Mouse (Mus musculus) layer of hippocampus, adult 8-10 months (tissue): ENCODE results near the gene Mllt6. TPM values are rescaled to one million over a fixed set of nuclear protein-coding genes. Genes with fewer than 3 reads are reported as not detected.
"Not testable (repeated sequence)": the region's sequence is repeated elsewhere in the genome, so short reads cannot be mapped to it uniquely, and the experiment has no call there.

Experiments used
- DNase-seq, 2 experiments: peaks; one replicate each; pipeline ENCODE4 v3.0.0; 2022; ENCODE audit warnings: low spot score in 2 of 2
- total RNA-seq, 4 experiments: library from RNA; stranded (reverse); gene quantifications; 2 replicates each; pipeline ENCODE4 v1.2.4; 2022

The Mllt6 gene
- total RNA-seq, 4 experiments from 2014 or later: 110 to 149 (median 126) TPM

DNA sequence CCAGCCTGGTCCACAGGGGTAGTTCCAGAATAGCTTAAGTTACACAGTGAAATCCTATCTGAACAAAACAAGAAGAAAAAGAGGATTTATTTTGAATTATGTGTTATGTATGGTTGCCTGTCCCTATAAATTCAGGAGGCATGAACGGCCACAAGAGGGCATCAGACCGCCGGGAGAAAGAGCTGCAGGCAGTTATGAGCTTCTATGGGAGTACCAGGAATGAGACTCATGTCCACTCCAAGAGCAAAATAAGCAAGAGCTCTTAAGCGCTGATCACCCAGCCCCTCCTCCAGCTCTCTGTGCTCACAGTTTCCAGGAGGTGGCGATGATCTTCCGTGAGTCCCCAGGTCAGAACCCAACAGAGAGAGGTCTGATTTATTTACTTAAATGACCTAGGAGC lies 18.4 kb upstream of the Mllt6 start:
- DNase-seq: peak in 1 of 2 experiments; percentile 59

DNA sequence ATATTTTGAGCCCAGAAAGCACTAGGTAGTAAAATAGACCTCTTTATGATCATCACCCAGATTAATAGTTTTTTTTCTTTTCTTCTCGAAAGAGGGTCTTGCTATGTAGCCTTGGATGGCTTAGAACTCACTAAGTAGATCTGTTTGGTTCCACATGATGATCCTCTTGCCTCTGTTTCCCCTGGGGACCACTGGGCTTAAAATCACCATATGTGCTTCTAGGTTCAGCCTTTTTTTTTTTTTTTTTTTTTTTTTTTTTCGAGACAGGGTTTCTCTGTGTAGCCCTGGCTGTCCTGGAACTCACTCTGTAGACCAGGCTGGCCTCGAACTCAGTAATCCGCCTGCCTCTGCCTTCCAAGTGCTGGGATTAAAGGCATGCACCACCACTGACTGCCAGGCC lies 14.7 kb upstream of the Mllt6 start:
- DNase-seq: not testable (repeated sequence)

DNA sequence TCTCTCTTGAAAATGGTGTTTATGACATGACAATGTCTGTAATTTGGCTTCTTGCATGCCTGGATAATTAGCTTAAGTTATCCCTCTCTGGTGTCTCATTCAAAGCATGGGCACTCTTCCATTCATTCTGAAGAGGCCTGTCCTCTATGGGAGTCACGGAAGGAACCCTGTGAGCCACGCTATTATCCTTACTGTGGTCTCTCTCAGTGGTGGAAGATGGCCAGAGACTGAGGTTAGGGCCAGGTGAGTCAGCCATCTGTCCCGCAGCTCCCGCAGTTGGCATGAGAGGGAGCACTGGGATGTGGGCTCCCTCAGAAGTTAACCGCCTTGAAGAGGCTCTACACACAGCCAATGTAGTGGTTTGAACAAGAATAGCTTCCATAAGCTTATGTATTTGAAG lies 12.9 kb upstream of the Mllt6 start:
- no peak for DNase-seq

DNA sequence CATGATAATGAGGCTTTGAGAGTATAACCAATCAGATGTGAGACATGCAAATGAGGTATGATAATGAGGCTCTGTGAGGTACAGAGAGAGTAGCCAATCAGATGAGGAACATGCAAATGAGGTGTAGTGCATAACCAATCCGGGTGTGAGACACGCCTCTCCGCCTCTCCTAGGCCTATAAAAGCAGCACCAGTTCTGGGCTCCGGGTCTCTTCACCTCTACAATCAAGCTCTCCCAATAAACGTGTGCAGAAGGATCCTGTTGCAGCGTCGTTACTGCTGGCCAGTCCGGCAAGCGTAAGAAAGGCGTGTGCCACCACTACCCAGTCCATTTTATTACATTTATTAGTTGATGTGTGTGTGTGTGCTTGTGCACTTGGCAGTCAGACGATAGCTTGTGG lies 9.8 kb upstream of the Mllt6 start:
- not testable (repeated sequence) for DNase-seq

DNA sequence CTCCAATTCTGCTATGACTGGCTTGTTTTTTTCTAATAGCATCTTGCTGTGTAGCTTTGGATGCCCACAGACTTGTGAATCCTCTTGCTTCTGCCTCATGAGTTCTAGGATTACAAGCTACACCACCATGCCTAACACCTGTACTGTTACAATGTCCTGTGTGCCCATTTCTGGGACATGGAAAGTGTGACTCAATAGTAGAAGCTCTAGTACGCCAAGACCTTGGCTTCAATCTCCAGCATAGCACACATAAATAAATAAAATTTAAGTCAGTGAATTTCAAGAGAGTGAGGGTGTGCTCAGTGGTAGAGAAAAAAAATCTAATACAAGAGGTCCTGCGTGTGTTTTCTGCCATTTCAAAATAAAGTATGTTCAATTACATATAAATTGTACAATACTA lies 9.0 kb upstream of the Mllt6 start:
- DNase-seq: no peak

DNA sequence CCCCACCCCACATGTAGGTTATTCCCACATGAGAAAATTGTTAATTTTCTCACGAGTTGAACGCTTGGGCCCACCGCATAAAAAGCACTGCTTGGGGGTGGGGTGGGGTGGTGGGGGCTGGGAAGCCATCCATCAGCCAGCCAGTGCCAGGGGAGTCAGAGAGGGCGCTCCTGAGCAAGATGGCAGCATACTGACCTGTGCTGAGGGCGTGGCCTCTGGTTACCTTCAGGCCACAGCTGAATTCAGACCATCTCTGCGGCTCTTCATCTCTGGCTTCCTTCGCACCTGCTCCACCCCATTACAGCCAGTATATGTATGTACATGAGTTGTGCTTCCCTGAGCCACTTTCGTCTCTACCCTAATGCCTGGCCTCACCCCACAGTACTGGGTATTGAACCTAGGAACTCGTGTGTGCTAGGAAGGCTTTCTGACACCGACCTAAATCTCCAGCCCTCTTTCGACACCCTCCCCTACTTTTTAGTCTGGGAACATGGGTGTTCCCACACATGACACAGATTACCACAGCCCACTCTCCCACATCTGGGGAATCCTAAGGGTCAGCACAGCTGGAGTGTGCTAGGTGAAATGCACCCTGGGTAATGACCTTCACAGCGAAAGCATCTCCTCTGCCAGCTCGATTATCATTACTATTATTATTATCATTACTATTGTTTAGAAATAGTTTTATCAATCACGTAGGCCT lies 6.8 kb upstream of the Mllt6 start:
- DNase-seq: no peak

DNA sequence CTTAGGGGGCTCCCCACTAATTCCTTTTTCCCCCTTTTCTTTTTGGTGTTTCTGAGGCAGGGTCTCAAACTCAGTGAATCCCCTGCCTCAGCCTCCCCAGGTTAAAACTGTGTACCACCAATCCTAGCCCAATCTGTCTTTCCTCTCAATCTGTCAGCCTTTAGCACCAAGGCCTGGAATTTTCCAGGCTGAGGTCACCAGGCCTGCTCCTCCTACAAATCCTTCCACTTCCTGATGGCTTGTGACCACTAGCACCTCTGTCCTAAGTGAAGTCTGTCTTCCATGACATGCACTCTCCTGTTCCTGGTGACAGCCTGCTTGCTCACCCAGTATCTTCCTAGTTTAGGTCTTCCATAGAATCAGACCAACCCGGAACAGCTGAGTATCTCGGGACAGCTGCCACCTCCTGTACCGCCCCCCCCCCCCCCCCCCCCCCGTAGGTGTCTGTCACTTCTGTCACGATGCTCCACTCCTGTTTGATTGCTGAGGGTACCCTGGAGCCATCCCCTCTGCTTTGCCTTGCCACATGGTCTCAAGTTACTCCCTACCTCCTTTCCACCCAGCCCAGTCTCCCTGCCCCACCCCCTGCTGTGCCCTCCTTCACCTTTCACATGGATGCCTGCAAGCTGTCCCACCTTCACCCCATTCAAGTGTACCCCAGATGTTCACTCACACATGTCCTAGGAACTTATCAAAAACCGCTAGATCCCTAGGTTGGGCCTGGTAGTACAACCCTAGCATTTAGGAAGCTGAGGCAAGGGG lies 5.8 kb upstream of the Mllt6 start:
- no peak for DNase-seq

DNA sequence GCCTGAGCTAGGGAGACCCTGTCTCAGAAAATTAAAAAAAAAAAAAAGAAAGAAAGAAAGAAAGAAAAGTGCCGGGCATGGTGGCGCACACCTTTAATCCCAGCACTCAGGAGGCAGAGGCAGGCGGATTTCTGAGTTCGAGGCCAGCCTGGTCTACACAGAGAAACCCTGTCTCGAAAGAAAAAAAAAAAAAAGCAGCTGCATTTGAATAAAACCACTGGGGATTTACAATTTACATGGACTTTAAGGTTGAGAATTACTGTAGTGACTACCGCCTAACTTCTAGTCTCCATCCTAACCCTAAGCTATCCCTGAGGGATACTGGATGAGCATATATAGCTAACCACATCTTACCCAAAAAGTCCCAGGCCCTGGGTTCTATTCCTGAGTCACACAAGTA lies 5.2 kb upstream of the Mllt6 start:
- not testable (repeated sequence) for DNase-seq

DNA sequence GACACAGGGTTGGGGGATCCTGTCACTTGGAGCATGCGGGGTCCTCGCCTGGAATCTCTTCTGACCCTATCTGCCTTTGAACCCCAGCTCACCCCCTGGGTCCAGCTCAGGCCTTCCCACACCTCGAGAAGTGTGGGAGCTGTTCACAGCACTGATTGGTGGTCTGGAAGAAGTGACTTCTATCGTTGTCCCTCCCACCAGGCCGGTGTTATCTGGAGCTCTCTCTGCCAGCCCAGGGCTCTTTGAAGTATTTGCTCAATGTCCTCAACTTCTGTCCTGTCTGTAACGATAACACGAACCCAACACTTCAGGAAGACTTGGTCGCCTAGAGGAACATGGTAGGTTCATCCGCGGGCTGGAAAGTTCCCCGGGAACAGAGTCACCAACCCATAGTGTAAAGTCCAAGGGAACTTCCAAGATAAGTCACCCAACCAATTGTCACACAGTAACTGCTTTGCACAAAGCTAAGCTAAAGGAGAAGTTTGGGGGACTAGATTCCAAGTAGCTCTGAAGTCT lies 4.4 kb upstream of the Mllt6 start:
- no peak for DNase-seq

DNA sequence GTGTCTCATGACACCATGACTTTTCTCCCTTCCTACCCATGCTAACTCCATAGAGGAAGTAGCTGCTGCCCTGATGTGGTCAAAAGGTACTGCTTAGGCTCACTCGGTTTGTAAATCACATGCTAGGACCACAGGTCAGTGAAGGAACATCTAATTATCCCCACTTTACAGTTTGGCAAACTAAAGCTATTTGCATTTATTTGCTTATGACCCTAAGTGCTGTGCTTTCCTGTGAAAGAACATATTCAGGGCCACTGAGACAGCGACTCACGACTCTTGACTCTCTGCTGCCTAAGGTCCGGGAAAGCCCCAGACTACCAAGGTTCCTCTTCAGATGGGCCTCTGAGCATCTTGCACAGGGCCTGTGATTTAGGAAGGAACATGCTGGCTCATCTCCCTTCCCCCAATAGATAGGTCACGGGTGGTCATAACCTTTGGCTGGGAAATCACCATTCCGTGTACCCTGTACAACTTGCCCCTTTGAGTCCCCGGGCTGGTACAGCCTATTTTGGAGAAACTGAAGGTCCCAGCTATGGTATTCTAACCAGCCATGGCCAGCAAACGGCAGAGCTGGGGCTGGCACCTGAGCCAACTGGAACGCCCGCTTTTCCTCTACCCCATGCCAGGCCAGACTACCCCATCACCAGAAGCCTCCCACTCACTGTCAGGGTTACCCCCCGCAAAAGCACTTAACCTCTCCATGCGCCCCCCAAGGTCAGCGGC lies 3.8 kb upstream of the Mllt6 start:
- DNase-seq: no peak

DNA sequence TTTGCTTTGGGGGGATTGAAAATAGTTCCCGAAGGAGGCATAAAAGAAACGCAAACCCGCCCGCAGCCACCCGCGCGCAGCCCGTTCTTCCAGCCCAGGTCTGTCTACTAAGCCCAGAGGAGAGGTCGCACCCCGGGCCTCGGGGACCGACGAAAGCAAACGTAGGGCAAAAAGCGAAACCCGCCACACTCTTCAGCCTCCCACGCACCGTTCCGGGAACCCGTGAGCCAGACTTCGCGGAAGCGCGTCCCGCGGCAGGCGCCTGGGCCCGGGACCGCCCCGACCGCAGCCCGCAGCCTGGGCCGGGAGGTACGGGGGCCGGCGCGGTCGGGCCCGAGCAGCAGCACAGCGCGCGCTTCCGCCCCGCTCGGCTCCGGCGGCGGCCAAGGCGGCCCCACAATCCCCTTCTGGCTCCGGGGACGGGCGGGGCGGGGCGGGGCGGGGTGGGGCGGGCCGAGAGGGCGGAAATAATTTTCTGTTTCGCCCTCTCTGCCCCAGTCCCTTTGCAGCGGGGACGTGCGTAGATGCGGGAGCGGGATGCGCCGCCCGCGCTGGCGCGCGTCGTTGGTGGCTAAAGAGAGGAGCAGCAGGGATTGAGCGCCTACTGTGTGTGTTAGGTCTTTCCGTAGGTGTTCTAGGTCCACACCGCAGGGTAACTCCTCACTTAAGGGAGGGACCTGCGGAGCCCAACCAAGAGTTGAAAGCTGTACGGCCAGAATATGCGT lies 3.1 kb upstream of the Mllt6 start:
- DNase-seq: peak in 1 of 2 experiments; percentile 70

DNA sequence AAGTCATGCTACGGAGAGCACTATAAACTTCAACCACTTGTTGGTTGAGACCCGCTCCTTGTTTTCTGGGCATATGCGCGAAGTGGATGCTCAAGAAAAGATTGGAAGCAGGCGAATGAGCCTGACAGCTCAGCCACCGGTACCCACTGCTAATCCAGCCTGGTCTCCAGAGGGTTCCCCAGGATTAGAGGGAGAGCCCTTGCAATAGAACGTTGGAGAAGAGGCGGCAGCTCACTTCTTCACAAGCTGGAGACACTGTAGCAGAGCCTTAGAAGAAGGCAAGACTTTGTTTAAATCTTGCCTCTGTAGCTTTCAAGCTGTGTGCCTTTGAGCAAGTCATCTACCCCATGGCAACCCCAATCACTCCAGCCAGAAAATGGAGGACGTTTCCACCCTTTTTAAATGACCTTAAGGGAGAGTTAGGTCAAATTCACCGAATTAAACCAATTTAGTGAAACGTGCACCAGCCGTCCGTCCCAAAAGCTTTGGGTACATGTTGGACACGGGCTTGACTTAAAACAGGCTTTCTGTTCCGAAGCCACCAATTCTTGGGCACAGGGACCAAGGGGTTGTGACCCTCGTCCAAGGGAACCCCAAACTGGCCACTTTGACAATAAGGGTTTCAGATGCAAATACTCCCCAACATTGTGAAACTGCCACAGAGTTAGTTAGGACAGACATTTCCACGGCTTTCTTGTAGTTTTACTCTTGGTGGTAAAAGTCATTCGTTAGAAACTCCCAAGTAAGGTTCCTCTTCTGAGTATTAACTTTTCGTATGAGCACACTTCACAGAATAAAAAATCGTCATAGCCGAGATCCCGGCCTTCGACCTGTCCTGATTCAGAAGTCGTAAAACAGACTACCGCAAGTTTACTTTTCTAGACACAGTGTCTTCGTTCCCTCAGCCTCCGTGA lies 2.2 kb upstream of the Mllt6 start:
- no peak for DNase-seq

DNA sequence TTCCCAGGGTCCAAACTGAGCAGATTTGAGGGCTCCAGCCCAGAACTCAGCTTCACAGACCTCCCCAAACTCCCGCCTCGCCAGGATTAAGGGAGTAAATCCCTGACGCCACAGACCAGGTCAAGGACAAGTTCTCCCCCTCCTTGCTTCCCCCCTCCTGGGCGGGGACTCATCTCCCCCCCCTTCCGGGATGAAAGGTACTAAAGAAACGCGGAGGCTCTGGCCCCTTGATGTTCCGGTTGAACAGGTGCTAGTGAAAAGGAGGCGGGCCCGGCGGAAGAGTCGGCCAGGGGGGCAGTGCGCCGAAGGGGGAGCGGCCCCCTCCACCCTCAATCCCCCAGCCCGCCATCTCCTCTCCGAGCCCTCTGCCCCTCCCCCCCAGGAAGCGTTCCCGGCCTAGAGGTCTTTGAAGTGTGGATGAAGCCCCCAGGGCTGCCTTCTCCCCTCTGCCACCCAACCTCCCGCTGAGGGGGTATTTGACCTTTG lies 1.5 kb upstream of the Mllt6 start:
- no peak for DNase-seq

DNA sequence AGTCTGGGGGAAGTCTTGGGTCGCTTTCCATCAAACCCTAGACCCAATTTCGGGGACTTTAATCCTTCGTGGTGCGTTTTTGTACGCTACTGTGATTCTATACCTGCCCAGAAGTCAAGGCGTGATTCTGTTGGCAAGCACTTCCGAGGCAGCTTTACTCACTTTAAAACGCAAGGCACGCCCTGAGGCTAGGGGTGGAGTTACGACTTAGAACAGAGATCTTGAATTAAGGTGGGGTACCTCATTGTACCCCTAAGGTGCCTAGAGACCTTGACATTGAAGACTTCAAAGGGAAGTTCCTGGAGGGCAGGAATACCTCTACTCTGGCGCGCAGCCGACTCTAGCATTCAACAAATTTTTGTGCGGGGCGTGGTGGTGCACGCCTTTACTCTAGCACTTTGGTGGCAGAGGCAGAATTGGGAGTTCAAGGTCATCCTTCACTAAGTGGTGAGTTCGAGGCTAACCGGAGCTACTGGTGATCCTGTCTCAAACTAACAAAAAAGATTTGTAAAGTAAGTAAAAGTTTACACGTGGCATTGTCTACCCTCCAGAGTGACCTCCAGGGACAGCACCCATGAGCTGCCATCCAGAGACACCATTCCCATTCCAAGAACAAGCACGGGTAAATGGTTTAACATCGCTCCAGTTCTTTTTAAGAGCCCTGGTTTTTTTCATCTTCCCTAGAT lies 864 bp upstream of the Mllt6 start:
- no peak for DNase-seq

DNA sequence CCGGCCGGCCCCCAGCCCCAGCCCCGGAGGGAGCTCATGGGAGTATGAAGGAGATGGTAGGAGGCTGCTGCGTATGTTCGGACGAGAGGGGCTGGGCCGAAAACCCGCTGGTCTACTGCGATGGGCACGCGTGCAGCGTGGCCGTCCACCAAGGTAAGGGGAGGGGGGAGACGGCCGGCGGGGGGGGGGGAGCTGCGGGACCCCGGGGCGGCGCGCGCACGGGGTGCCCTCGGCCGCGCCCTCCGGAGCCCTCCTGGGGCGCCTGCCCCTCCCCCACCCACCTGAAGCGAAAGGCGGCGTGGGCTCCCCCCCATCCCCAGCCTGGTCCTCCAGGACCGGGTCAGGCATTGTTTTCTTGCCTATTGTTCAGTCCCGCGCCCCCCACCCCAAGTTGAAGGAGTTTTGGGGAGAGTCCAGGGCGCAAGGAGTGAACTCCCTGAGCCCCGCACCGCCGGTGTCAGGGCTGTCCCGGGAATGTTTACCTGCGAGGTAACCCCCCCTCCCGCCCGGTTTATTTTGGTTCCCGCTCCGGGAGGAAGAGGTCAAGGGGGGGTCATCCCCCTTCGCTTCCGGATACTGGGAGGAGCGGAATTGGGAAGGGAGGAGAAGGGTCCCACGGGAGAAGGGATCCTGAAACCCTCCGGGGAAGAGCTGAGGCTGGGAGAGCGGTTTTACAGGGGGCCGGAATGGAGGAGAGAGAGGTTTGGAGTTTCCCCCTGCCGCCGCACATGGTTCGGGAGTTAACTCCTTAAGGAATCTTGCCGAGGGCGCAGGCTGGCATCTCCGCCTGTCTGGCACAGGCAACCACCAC lies 519 bp downstream of the Mllt6 start:
- DNase-seq: no peak

DNA sequence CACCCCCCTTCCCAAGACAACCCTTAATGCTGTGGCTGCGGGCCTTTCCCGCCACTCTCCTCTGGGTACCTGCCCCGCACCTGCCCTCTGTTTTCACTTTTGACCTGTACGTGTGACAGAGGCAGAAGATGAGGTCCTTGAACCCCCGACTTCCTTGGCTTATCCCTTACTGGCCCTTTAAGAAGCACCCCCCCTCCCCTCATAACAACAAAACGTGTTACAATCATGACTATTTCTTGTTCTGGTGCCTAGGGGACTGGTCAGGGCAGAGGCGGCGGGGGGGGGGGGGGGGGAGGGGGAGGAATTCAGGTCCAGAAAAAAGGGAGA lies 1.1 kb downstream of the Mllt6 start:
- no peak for DNase-seq

DNA sequence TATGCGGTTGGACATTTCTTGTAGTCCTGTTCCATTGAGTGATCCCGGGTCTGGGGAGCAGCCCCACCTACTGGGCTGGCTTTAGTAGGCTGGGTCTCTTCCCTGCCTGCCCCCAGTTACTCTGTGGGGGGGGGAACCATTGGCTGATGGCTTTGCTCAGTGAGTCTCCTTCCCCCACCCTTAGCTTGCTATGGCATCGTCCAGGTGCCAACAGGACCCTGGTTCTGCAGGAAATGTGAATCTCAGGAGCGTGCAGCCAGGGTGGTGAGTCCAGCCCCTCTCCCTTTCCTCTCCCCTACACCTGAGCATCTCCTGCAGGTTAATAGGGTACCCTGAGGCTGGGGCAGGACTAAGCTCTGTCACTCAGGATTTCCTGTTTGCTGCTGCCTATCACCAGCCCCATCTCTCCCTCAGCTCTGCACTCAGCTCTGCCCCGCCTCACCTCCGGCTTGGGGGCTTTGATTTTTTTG lies 1.6 kb downstream of the Mllt6 start:
- DNase-seq: no peak

DNA sequence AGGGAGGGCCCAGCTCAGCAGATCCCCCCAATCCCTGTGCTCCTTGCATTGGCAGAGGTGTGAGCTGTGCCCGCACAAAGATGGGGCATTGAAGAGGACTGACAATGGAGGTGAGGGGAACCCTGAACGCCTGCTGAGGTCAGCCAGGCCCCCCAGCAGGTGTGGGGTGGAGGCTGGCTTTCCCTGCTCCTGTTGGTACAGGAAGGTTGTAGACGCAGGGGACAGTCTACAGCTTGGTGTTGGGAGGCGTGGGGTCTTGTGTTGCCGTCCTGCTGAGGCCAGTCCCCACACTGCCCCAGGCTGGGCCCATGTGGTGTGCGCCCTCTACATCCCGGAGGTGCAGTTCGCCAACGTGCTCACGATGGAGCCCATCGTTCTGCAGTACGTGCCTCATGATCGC lies 2.2 kb downstream of the Mllt6 start:
- DNase-seq: no peak

DNA sequence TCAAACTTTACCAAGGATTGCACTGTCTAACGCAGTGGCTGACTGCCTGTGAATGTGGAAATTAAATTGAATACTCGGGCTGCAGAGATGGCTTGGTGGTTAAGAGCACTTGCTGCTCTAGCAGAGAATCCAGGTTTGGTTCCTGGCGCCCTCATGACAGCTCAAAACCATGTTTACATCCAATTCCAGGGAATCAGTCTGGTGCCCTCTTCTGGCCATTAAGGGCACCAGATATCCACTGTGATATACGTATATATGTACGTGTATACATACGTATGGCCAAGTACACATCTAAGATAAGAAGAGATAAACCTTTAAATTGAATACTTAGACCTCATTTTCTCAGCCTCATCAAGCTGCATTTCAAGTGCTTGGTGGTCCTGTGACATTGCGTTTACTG lies 3.0 kb downstream of the Mllt6 start:
- DNase-seq: no peak
